Mouse (Mus musculus): ENCODE measurements at regions not wholly inside any gene's neighbourhood (a gene's known extent, or its start where the extent isn't known, plus 50 kb on each side); places are given as distances from the start of the nearest gene placed in this dataset.

DNA sequence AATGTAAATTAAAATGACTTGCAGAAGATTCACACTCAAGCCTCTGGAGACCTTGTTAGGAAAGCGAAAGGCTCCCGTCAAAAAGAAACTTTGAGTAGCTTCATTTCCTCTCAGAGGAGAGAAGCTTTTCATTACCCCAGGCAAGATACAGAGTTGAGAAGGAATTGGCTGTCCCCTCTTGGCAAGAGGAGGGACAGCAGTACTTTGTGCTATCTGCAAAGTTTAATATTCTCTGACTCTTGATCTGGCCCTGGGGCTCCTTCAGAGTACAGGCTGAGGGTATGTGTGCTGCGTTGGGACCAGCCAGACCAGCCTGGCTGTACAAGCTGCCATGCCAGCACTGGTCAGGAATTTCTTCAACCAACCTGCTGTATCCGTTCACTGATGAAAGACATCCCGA is 525.4 kb downstream of the Amy2a5 start:
- no peak for DNase-seq (ENCODE audit: low read depth, low spot score)

DNA sequence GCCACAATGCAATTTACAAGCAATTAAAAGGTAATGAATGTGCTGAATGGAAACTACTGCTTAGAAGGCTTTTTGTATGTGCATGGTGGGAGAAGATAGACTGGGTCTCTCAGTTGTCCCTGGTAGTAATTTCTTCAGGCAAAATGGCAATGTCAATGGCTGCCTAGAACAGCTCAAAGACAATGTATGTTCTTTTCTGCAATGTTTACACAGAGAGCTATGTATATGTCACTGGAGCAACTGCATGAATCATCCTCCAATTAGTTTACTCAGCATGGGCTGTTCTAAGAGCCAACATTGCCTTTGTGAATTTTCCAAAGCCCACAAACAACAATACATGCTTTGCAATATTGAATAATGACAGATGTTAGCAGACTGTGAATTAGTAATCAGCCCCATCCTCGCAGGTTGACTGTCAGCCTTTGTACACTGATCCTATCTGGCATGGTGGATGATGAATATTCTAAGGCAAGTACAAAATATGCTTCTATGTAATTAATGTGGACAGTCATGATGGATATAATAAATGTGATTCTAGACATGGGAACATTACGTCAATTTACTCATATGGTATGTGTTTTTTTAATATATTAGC is 559.0 kb downstream of the Amy2a5 start:
- peak; percentile 1 for DNase-seq (ENCODE audit: low read depth, low spot score)

DNA sequence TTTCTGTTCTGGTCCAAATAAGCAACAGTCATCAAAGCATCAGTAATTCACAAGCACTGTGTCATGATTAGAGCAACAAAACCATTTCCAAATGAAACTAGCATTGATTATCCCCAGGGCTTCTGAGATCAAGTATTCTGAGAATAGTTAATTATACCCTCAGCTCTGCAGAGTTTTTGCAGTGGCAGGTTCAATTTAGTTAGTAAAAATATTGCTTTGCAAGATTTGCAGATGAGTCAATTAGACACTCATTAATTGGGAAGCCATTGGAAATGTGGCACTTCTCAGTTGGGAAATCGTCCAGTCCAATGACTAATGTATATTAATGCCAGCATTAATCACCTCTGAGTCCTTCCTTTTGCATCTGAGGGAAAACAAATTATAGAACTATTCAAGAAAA is 570.5 kb downstream of the Amy2a5 start:
- no peak for DNase-seq (ENCODE audit: low read depth, low spot score)

DNA sequence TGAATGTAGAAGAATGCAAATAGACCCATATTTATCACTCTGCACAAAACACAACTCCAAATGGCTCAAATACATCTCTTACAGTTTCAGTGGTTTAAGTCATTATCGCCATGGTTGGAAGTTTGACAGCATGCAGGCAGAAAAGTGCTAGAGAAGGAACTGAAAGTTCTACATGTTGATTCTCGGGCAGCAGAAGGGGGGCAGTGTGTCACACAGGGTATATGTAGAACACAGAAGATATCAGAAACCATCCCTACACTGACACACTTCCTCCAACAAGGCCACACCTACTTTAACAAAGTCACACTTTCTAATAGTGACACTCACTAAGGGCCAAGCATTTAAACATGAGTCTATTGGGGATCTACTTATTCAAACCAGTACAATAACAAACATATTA is 620.1 kb downstream of the Amy2a5 start:
- DNase-seq (ENCODE audit: low read depth, low spot score) = no peak

DNA sequence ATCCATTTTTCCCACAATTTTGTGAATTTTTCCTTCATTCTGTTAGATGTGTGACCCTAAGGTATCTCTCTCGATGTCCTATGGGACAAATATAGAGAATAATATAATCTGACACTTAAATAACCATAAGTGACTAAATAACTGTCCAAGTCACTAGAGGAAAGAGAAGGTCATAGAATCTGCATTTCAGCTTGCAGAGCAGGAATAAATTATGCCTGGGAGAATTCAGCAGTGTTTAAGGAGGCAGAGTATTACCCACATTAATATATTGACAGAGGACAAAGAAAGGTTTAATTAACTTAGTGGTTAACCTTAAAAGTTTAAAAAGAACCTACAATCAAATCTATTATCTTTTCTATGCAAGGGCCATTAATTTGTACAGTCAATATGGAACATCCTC is 655.2 kb downstream of the Amy2a5 start:
- DNase-seq (ENCODE audit: low read depth, low spot score) = no peak

DNA sequence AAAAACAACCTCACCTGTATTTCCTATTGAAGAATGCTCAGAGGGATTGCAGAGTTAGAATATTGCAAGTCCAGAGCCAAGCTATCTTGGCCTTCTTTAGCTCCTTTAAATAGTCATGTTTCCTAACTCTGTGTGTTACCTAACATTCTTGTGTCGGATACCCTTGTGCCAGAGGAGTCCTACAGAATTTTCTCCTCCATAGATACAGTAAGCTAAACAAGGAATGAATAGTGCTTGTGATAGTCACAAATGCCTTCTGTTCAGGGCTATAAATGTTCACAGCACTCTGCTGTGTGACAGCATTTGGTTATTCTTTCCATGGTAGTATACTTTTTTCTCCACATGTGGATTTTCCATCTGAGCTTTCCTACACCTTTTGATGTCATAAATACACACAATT is 676.3 kb downstream of the Amy2a5 start:
- no peak for DNase-seq (ENCODE audit: low read depth, low spot score)
